Mouse (Mus musculus): ENCODE data around the gene Ccdc184. TPM values are rescaled to one million over a fixed set of nuclear protein-coding genes. Genes with fewer than 3 reads are reported as not detected.

Ccdc184 gene
- polyA plus RNA-seq, 1 experiment, result 30.9 TPM

- Histone ChIP-seq H3K4me1 (ENCODE audit: control insufficient read depth, insufficient read depth, low read length) (no peaks in the 10 kb centered on the region), H3K27me3 (ENCODE audit: control insufficient read depth, insufficient read depth, low read length) (no peaks in the 10 kb centered on the region), H3K4me3 (replicated peaks; ENCODE audit: insufficient read depth, low read depth, low read length) (no peak overlapping the region), H3K27ac (ENCODE audit: insufficient read depth, low read length) (no peak overlapping the region)
- DNase-seq, result no peak
- 79% methylated on average over 4 of the region's 4 CpGs for WGBS
- no peak for TF ChIP-seq POLR2A (IDR thresholded peaks at IDR 0.05; ENCODE audit: borderline replicate concordance, insufficient read depth, low read length)
- no peak for TF ChIP-seq CTCF (IDR thresholded peaks at IDR 0.05; ENCODE audit: borderline replicate concordance, insufficient read depth, low read depth, low read length)
Measured at GRCm38 (mm10) chr15:98155944-98156343, 11.0 kb upstream of the Ccdc184 start.

- DNase-seq, result no peak
- no peak overlapping the region for H3K4me3 ChIP-seq (replicated peaks; ENCODE audit: insufficient read depth, low read depth, low read length)
- TF ChIP-seq POLR2A (IDR thresholded peaks at IDR 0.05; ENCODE audit: borderline replicate concordance, insufficient read depth, low read length) (no peak), CTCF (IDR thresholded peaks at IDR 0.05; ENCODE audit: borderline replicate concordance, insufficient read depth, low read depth, low read length) (no peak)
- 78% methylated on average over 1 of the region's 1 CpGs for WGBS
- no peaks in the 10 kb centered on the region for H3K4me1 ChIP-seq (ENCODE audit: control insufficient read depth, insufficient read depth, low read length)
- H3K27ac ChIP-seq (ENCODE audit: insufficient read depth, low read length), result no peak overlapping the region
- no peaks in the 10 kb centered on the region for H3K27me3 ChIP-seq (ENCODE audit: control insufficient read depth, insufficient read depth, low read length)
Measured at GRCm38 (mm10) chr15:98157253-98157652, 9.7 kb upstream of the Ccdc184 start.

- 50% methylated on average over 19 of the region's 19 CpGs for WGBS
- H3K27me3 ChIP-seq (ENCODE audit: control insufficient read depth, insufficient read depth, low read length), result no peaks in the 10 kb centered on the region
- TF ChIP-seq CTCF (IDR thresholded peaks at IDR 0.05; ENCODE audit: borderline replicate concordance, insufficient read depth, low read depth, low read length) (no peak), POLR2A (IDR thresholded peaks at IDR 0.05; ENCODE audit: borderline replicate concordance, insufficient read depth, low read length) (no peak)
- H3K27ac ChIP-seq (ENCODE audit: insufficient read depth, low read length), result no peak overlapping the region
- DNase-seq, result no peak
- no peaks in the 10 kb centered on the region for H3K4me1 ChIP-seq (ENCODE audit: control insufficient read depth, insufficient read depth, low read length)
- H3K4me3 ChIP-seq (replicated peaks; ENCODE audit: insufficient read depth, low read depth, low read length), result no peak overlapping the region
Measured at GRCm38 (mm10) chr15:98161026-98161805, 5.7 kb upstream of the Ccdc184 start.

- no peak for DNase-seq
- Histone ChIP-seq H3K4me3 (replicated peaks; ENCODE audit: insufficient read depth, low read depth, low read length) (no peak overlapping the region), H3K27ac (ENCODE audit: insufficient read depth, low read length) (no peak overlapping the region), H3K27me3 (ENCODE audit: control insufficient read depth, insufficient read depth, low read length) (no peaks in the 10 kb centered on the region), H3K4me1 (ENCODE audit: control insufficient read depth, insufficient read depth, low read length) (no peaks in the 10 kb centered on the region)
- WGBS, result 69% methylated on average over 4 of the region's 4 CpGs
- no peak for TF ChIP-seq CTCF (IDR thresholded peaks at IDR 0.05; ENCODE audit: borderline replicate concordance, insufficient read depth, low read depth, low read length)
- no peak for TF ChIP-seq POLR2A (IDR thresholded peaks at IDR 0.05; ENCODE audit: borderline replicate concordance, insufficient read depth, low read length)
Measured at GRCm38 (mm10) chr15:98162561-98162960, 4.4 kb upstream of the Ccdc184 start.

GRCm38 (mm10) chr15:98165525-98165924 lies 1.4 kb upstream of the Ccdc184 start, which contains the start of gene Asb8:
Gene Asb8 (minus strand): TSS chr15:98165625.
- 74% methylated on average over 5 of the region's 5 CpGs for WGBS
- no peak within 1 kb of the TSS for H3K27ac ChIP-seq (ENCODE audit: insufficient read depth, low read length)

GRCm38 (mm10) chr15:98167645-98168621 lies 975 bp downstream of the Ccdc184 start:
- peak; percentile 93 to 94 for DNase-seq
- Histone ChIP-seq H3K27me3 (ENCODE audit: control insufficient read depth, insufficient read depth, low read length) (no peaks in the 10 kb centered on the region), H3K4me3 (replicated peaks; ENCODE audit: insufficient read depth, low read depth, low read length) (peak overlapping the region; percentile 97), H3K27ac (ENCODE audit: insufficient read depth, low read length) (peak overlapping the region; percentile 67; the same call in 1 of the 2 replicates), H3K4me1 (ENCODE audit: control insufficient read depth, insufficient read depth, low read length) (peaks cover 3% of the 10 kb centered on the region; the same call in 1 of the 2 replicates)
- 1% methylated on average over 69 of the region's 69 CpGs for WGBS
- TF ChIP-seq CTCF (IDR thresholded peaks at IDR 0.05; ENCODE audit: borderline replicate concordance, insufficient read depth, low read depth, low read length) (no peak), POLR2A (IDR thresholded peaks at IDR 0.05; ENCODE audit: borderline replicate concordance, insufficient read depth, low read length) (peak; percentile 88)

More at GRCm38 (mm10) chr15:98165525-98165924, 1.4 kb upstream of the Ccdc184 start, which contains the start of gene Asb8:
- Histone ChIP-seq H3K27me3 (ENCODE audit: control insufficient read depth, insufficient read depth, low read length) (no peaks in the 10 kb centered on the region), H3K4me3 (replicated peaks; ENCODE audit: insufficient read depth, low read depth, low read length) (no peak within 1 kb of the TSS), H3K4me1 (ENCODE audit: control insufficient read depth, insufficient read depth, low read length) (peaks cover 3% of the 10 kb centered on the region; the same call in 1 of the 2 replicates)
- TF ChIP-seq POLR2A (IDR thresholded peaks at IDR 0.05; ENCODE audit: borderline replicate concordance, insufficient read depth, low read length) (no peak), CTCF (IDR thresholded peaks at IDR 0.05; ENCODE audit: borderline replicate concordance, insufficient read depth, low read depth, low read length) (no peak)
- DNase-seq, result no peak

- Histone ChIP-seq H3K27ac (ENCODE audit: insufficient read depth, low read length) (no peak overlapping the region), H3K4me1 (ENCODE audit: control insufficient read depth, insufficient read depth, low read length) (peaks cover 3% of the 10 kb centered on the region; the same call in 1 of the 2 replicates), H3K27me3 (ENCODE audit: control insufficient read depth, insufficient read depth, low read length) (no peaks in the 10 kb centered on the region), H3K4me3 (replicated peaks; ENCODE audit: insufficient read depth, low read depth, low read length) (peak overlapping the region; percentile 97)
- 18% methylated on average over 19 of the region's 19 CpGs for WGBS
- DNase-seq, result no peak
- TF ChIP-seq POLR2A (IDR thresholded peaks at IDR 0.05; ENCODE audit: borderline replicate concordance, insufficient read depth, low read length), result no peak
- TF ChIP-seq CTCF (IDR thresholded peaks at IDR 0.05; ENCODE audit: borderline replicate concordance, insufficient read depth, low read depth, low read length), result no peak
Measured at GRCm38 (mm10) chr15:98168622-98169004, 1.7 kb downstream of the Ccdc184 start.

Measured in cerebellum, adult 2 months (tissue).